Mouse (Mus musculus): ENCODE results near the gene Draxin.
"Not testable (repeated sequence)": the region's sequence is repeated elsewhere in the genome, so short reads cannot be mapped to it uniquely, and the experiment has no call there.

The Draxin gene

DNA sequence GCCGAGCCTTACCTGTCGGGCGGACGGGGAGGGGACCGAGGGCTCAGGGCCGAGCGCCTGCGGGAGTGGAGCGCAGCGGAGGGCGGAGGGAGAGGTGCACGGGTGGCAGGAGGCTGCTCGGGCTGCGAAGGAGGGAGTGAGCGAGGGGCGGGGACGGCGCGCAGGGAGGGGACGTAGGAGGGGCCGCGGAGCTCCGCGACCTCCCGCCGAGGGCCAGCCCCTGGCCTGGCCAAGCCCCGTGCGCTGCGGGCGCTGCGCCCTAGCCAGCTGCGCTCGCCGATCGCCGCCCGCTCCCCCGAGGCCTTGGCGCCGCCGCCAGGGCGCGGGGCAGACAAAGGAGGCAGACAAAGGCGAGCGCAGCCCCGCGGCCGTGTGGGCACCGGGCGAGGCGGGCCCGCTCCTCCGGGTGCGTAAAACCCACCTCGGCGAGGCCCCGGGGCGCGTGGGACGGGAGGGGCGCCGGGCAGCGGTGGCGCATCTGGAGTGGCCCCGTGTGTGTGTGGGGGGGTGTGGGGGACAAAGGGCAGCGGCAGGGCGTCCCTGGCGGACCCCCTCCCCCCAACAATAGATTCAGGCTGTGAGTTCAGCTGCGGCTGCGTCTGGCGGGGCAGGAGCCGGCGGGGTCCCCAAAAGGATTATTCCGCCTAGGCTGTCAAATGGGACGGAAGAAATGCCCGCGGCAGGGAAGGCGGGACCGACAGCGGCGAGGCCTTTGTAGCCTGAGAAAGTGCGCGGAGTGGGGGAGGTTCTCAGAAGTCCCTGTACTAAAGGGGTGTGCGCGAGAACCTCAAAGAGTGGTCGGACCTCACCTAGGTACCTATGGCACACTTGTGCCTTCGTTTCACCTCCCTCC, at the start of gene Draxin:
Draxin (minus strand) TSS at position 138 of the 853 bp plus-strand sequence.
- CTCF ChIA-PET = no interaction called here

GRCm38 (mm10) chr4:148177716-148178115, 47.2 kb upstream of the Draxin start:
- CTCF ChIA-PET = no interaction called here

- CTCF ChIA-PET = not testable (repeated sequence)
Measured at GRCm38 (mm10) chr4:148176603-148177002, 46.1 kb upstream of the Draxin start.

- CTCF ChIA-PET = interaction anchor here (0.5 kb wide), 1 partner anchor 152 kb away, joined by 7 read pairs; no protein-coding TSS in a partner anchor
Measured at GRCm38 (mm10) chr4:148174495-148174862, 44.0 kb upstream of the Draxin start.

DNA sequence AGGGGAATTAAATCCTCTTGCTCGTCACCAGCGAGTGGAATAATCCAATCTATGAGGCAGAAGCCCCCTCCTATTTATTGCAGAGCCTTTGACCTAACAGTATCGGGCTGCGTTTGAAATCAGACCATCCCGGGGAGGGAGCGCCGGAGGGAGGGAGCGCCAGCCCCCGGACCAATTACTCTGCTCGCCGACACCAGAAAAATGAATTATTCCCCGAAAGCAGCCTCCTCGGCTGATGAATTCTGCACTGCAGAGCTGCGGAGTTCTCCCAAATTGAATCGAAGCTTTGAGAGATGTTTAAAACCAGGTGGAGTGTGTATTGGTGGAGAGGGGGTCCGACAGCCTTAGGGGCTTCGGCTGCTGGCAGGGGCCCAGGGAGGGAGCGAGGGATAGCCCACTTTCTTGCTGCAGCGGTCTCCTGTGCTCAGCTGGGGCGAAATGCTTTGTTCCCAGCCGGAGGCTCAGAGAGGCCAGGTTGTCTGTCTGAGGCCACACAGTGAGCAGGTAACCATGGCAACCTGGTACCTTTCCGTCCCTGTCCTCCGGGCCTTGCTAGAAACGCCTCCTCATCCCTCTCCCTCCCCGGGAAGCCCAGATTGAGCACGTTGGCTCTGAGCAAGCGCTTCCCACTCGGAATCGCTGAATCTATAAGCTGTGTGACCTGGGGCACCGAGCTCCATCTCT, 43.5 kb upstream of the Draxin start:
- CTCF ChIA-PET = interaction anchor here (0.5 kb wide), 1 partner anchor 152 kb away, joined by 7 read pairs; no protein-coding TSS in a partner anchor

GRCm38 (mm10) chr4:148171261-148171660, 40.8 kb upstream of the Draxin start:
- CTCF ChIA-PET = interaction anchor here (0.6 to 1.0 kb wide), 3 partner anchors 56 to 249 kb away, joined by 3 read pairs; no protein-coding TSS in a partner anchor

DNA sequence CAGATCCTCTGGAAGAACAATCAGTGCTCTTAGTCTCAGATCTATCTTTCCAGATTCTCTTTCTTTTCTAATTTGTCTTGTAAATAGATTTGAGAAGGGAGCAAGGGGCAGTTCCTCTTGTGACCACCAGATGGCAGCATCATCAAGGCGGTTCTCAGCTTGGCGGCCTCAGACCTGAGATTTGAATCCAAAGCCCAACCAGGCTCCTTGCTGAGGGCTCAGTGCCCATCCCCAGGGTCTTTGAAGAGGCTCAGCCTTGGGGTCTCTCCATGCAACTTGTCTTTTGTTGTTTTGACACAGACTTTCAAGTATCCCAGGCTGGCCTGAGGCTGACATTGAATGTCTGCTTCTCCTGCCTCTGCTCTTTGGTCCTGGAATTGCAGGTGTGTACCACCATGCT, 40.3 kb upstream of the Draxin start:
- CTCF ChIA-PET = interaction anchor here (0.6 to 1.0 kb wide), 2 partner anchors 56 to 61 kb away, joined by 3 read pairs; no protein-coding TSS in a partner anchor

GRCm38 (mm10) chr4:148169586-148169985, 39.1 kb upstream of the Draxin start:
- CTCF ChIA-PET = interaction anchor here (0.6 kb wide), 1 partner anchor 285 kb away, joined by 4 read pairs; no protein-coding TSS in a partner anchor

DNA sequence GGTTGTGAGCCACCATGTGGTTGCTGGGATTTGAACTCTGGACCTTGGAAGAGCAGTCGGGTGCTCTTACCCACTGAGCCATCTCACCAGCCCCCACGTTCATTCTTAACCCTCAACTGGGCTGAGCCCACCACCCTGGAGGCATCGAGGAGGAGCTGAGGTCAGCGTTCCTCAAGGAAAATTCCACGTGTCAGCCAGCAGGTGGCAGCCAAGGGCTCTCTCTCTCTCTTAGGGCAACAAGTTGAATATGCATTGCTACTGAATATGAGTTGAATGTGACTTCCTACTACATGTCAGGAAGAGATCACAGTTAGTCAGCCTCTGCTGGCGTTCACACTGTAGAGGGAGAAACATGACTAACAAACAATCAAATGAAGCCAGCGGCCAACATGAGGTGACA, 37.8 kb upstream of the Draxin start:
- CTCF ChIA-PET = interaction anchor here (0.6 to 1.0 kb wide), 2 partner anchors 53 to 62 kb away, joined by 4 to 8 read pairs; no protein-coding TSS in a partner anchor

- CTCF ChIA-PET = interaction anchor here (0.6 to 4.5 kb wide), 6 partner anchors 52 to 734 kb away, joined by 3 to 19 read pairs (median 3); no protein-coding TSS in a partner anchor
Measured at GRCm38 (mm10) chr4:148166986-148167385, 36.5 kb upstream of the Draxin start.

DNA sequence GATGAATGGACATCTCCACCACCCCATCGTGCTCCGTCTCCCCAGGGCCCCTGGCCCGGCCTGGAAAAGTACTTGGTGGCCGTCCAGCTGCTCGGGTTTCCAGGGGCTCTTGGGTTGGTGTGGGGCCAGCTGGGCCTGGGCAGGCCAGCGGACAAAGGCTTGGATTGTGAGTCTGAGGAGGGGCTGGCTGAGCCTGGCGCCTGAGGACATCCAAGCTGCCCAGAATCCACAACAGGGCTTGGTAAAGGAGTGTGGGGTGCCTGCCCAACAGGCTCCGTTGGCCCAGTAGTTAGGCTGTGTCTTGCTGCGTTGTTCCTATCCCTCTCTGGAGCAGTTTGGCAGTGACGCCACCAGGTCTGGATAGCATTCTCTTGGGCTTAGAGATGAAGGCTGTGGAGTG, 35.9 kb upstream of the Draxin start:
- CTCF ChIA-PET = interaction anchor here (0.7 to 4.5 kb wide), 3 partner anchors 51 to 691 kb away, joined by 6 to 19 read pairs (median 8); no protein-coding TSS in a partner anchor

DNA sequence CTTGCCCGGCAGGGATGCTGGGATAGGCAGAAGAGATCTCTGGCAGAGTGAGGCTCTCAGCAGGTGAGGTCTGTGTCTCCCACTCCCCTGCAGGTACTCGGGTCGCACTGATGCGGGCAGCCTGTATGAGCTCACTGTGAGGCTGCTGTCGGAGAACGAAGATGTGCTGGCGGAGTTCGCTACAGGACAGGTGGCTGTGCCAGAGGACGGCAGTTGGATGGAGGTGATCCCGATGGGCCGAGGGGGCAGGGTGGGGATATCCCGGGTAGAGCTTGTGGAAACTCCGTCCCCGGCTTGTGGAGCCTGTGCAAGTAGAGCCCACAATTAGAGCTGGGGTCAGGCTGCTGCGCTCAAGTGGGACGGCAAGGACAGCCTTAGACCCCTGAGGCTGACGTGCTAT, 35.1 kb upstream of the Draxin start:
- CTCF ChIA-PET = interaction anchor here (4.5 kb wide), 1 partner anchor 50 kb away, joined by 19 read pairs; no protein-coding TSS in a partner anchor

DNA sequence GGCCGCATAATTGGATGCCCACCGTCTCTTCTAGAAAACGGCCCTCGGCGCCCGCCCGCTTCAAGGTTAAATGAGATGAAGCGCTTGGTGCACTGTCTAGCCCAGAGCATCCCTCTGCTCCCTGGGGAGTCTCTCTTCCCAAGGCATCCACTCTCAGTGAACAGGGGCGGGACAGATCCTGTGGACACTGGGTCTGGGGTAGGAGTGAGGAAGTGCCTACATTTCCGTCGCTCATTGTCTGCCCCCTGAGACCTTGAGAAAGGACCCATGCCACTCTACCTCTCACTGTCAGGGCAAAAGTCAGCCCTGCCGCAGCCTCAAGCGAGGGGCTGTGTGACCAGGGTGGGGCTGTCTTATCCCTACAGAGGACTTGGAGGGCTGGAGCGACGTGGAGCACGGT, 34.0 kb upstream of the Draxin start:
- CTCF ChIA-PET = interaction anchor here (1.3 to 4.5 kb wide), 2 partner anchors 45 to 49 kb away, joined by 4 to 19 read pairs; no protein-coding TSS in a partner anchor

GRCm38 (mm10) chr4:148164002-148164439, 33.5 kb upstream of the Draxin start:
- CTCF ChIA-PET = interaction anchor here (1.1 to 4.5 kb wide), 3 partner anchors 45 to 49 kb away, joined by 3 to 19 read pairs (median 4); no protein-coding TSS in a partner anchor

DNA sequence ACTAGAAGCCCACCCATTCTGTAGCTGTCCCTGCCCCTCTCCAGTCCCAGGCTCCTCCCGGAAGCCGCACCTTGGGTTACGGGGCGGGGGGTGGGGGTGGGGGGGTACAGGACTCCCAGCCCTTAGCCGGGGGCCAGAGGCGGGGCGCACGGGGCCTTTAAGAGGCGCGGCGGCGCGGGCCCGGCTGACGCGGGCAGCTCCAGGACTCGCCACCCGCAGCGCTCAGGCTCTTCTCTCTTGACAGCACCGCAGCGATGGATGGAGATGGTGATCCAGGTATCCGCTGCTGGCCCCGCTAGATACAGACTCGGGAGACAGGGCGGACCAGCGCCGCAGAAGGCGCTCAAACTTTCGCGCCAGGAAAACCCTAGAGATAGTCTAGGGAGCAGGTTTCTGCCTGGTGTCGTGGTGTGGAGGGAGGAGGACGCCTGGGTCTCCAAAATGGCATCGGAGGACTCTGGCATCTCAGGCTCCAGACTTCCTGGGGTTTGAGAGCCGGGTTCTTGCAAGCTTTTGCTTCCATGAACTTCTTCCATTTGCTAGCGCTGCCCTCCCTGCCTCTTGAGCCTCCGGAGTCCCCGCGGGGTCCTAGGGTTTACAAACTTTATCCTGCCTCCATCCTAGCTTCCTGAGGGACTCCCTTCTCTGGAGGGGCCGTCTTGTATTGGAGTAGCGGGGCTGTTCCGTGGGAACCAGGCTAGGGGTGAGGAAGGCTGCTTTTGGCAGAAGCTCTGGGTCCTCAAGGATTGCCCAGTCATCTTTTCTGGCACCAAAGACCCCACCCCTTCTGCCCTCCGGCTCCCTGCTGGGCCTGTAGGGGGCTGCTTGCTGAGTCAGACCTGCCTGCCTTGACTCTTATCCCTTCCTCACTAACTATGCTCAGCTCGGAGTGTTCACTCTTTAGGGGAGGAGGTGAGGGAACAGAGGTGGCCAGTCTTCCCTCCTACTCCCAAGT, 30.2 kb upstream of the Draxin start, which contains the start of the genes Fbxo44 and Fbxo2:
Fbxo44 (minus strand) TSS at position 47 of the 955 bp plus-strand sequence.
Fbxo2 (plus strand) TSS at position 186 of the 955 bp plus-strand sequence.
- CTCF ChIA-PET = interaction anchor here (0.7 to 1.0 kb wide), 3 partner anchors 16 to 48 kb away, joined by 3 to 5 read pairs (median 3); no protein-coding TSS in a partner anchor

DNA sequence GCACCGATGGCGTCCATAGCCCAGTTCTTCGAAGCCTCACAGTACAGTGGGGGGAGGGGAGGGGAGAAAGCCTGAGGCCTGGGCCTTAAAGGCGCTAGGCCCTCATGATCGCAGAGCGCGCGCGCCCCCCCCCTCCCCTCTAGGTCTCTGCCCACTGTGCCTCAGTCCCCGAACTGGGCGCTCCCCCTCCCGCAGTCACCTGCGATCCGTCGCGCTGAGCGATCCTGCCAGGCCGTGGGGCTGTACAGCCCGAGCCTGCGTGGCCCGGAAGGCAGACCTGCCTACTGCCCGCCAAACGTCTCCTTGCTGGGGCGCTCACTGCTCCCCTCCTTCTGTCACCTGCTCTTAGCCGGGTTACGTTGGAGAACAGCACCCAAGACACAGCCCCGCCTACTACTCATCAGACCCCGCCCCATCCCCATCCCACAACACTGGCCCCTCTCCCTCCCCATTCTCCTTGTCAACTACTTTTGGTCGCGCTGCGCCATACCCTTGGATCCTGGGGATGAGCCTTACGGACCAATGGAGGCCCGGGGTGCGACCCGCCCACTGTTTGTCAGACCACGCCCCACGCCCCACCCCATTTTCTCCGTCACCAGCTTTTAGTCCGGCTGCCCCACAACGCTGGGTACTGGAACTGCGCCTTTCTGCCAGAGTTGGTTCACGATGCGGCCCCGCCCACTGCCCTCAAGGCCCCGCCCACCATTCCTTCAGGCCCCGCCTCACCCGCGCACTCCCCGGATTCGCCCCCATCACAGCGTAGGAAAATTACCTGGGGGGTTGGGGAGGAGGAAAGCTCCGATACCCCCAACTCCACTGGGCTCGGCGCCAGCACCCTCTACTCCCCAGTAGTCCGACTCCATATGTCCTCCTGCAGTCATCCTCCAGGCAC, 29.3 kb upstream of the Draxin start:
- CTCF ChIA-PET = interaction anchor here (0.7 to 1.0 kb wide), 3 partner anchors 15 to 47 kb away, joined by 3 to 5 read pairs (median 3); no protein-coding TSS in a partner anchor

DNA sequence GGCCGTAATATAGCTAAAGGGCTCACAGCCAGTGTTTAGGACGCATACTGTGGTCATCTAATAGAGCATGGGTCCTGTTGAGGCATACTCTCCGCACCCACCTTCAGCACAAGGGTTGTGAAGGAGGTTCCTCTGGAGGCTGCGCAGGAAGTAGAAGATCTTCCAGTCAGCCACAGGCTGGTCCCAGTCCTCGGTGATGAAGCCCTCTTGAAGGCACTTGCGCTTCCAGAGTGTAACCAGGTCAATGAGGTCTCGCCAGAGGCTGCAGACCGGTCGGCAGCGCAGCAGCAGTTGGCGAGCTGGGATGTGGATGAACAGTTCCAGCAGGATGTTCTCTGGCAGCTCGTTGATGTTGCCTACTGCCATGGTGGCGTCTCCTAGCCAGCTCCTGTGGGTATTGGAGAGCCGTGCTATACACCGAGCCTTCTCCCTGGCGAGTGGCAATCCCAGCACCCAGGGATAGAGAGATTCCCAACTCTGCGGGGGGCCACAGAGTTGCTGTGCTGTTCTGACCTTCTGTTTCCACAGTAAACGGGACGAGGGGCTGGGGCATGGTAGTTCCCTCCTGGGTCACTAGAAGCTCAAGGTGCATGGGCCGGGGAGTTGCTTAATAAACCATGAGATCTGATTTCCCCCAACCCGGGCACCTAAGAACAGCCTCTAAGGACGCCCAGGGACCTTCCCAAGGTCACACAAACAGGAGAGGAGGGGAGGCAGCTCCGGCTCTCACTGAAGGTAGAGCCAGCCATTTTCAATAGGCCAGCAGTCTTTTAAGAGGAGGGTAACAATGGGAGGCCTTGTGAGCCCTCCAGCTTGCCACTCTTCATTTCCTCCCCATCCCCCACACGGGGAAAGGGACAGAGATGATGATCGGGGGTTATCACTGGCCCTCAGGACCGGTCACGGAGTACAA, 28.2 kb upstream of the Draxin start:
- CTCF ChIA-PET = interaction anchor here (0.6 kb wide), 1 partner anchor 22 kb away, joined by 3 read pairs; no protein-coding TSS in a partner anchor

DNA sequence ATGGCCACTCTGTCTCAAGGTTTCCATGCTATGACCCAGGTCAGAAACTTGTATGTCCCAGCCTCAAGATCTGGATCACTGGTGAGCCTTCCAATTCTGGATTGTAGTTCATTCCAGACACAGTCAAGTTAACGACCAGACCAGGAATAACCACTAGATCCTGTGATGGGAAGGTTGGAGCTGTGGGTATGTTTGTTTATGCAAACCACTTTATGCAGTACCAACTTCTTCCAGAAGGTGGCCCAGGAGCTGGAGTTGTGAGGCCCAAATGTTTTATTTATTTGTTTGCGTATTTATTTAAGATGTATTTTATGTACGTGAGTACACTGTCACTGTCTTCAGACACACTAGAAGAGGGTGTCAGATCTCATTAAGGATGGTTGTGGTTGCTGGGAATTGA, 24.5 kb upstream of the Draxin start:
- CTCF ChIA-PET = interaction anchor here (1.4 kb wide), 1 partner anchor 40 kb away, joined by 7 read pairs; no protein-coding TSS in a partner anchor

Data from spleen, embryonic (tissue).